Mouse (Mus musculus) intestine, embryonic 14.5 days (tissue): ENCODE measurements around the gene Smad6. TPM values are rescaled to one million over a fixed set of nuclear protein-coding genes. Genes with fewer than 3 reads are reported as not detected.

Experiments used
- ATAC-seq: fragments of 200-750 bp; cut with Nextera tagmentation; replicated peaks from 2 replicates; pipeline ENCODE4 v1.8.0; 2017; ENCODE audit warnings: low read depth, moderate number of reproducible peaks, moderate TSS enrichment, moderate library complexity; ENCODE audit not compliant: low FRiP score, low TSS enrichment
- DNase-seq: peaks from one replicate; pipeline ENCODE4 v3.0.0-alpha.2; 2018; ENCODE audit warnings: low spot score
- H3K27ac ChIP-seq: fragments of 300-500 bp; sonication (generic); 2 replicates; pipeline ENCODE4 v1.5.1; 2014; ENCODE audit warnings: low read depth, mild to moderate bottlenecking, control low read depth
- H3K27me3 ChIP-seq: fragments of 300-500 bp; sonication (generic); replicated peaks from 2 replicates; pipeline ENCODE4 v1.6.1; 2014; ENCODE audit warnings: low read length, control low read depth; ENCODE audit not compliant: control insufficient read depth, insufficient read depth
- H3K36me3 ChIP-seq: fragments of 300-500 bp; sonication (generic); 2 replicates; pipeline ENCODE4 v1.6.1; 2014; ENCODE audit warnings: low read length, control low read depth; ENCODE audit not compliant: control insufficient read depth, insufficient read depth
- H3K4me1 ChIP-seq: fragments of 300-500 bp; sonication (generic); replicated peaks from 2 replicates; pipeline ENCODE4 v1.6.1; 2014; ENCODE audit warnings: low read length, control low read depth, mixed read lengths; ENCODE audit not compliant: control insufficient read depth, insufficient read depth
- H3K4me2 ChIP-seq: fragments of 300-500 bp; sonication (generic); 2 replicates; pipeline ENCODE4 v1.6.1; 2014; ENCODE audit warnings: low read length
- H3K4me3 ChIP-seq: fragments of 300-500 bp; sonication (generic); 2 replicates; pipeline ENCODE4 v1.5.1; 2014; ENCODE audit warnings: low read depth, low read length, control low read depth, mixed read lengths
- H3K9ac ChIP-seq: fragments of 300-500 bp; sonication (generic); 2 replicates; pipeline ENCODE4 v1.6.1; 2014; ENCODE audit warnings: mild to moderate bottlenecking, low read length
- H3K9me3 ChIP-seq: fragments of 300-500 bp; sonication (generic); 2 replicates; pipeline ENCODE4 v1.6.1; 2016; ENCODE audit warnings: low read length, control low read depth; ENCODE audit not compliant: control insufficient read depth
- WGBS: fragments of 180-500 bp; shearing (Covaris S2); extraction: QIAGEN DNeasy Blood & Tissue Kit; methylation state at CpG from one replicate; pipeline ENCODE4 v1.1.7; 2014; 5-methylcytosine and 5-hydroxymethylcytosine counted together
- polyA plus RNA-seq: library from polyadenylated mRNA; unstranded; fragments of >200 nt; fragmentation: Nextera tagmentation; extraction: Ambion mirVana; gene quantifications from 2 replicates; pipeline ENCODE4 v1.2.1, GENCODE M21; 2014

Gene Smad6
- polyA plus RNA-seq, 1 experiment from 2014 or later, result 9.3 TPM

- WGBS, result 61% methylated on average over 6 of the region's 6 CpGs
- H3K36me3 ChIP-seq, result peaks cover 8% of the 10 kb centered on the region; the same call in 1 of the 2 replicates
- ATAC-seq (no peak), DNase-seq (no peak)
- H3K9me3 ChIP-seq, result no peaks in the 10 kb centered on the region
- H3K27me3 ChIP-seq, result no peaks in the 10 kb centered on the region
- H3K4me1 ChIP-seq, result peaks cover 52% of the 10 kb centered on the region
- H3K4me2 ChIP-seq, result no peak overlapping the region
- no peak overlapping the region for H3K4me3 ChIP-seq
- no peak overlapping the region for H3K9ac ChIP-seq
- H3K27ac ChIP-seq, result peak overlapping the region; percentile 57; the same call in 1 of the 2 replicates
These were observed 36.7 kb downstream of the Smad6 start for GRCm38 (mm10) chr9:63985125-63985524.

- DNase-seq (no peak), ATAC-seq (no peak)
- H3K36me3 ChIP-seq, result peaks cover 8% of the 10 kb centered on the region; the same call in 1 of the 2 replicates
- H3K4me3 ChIP-seq, result no peak overlapping the region
- peaks cover 60% of the 10 kb centered on the region for H3K4me1 ChIP-seq
- no peak overlapping the region for H3K4me2 ChIP-seq
- H3K9ac ChIP-seq, result no peak overlapping the region
- no peaks in the 10 kb centered on the region for H3K27me3 ChIP-seq
- 81% methylated on average over 12 of the region's 12 CpGs for WGBS
- no peak overlapping the region for H3K27ac ChIP-seq
- no peaks in the 10 kb centered on the region for H3K9me3 ChIP-seq
These were observed 38.8 kb downstream of the Smad6 start for GRCm38 (mm10) chr9:63982937-63983632.

GRCm38 (mm10) chr9:63981912-63982311 is 39.9 kb downstream of the Smad6 start:
- Histone ChIP-seq H3K27me3 (no peaks in the 10 kb centered on the region), H3K4me3 (no peak overlapping the region), H3K36me3 (peaks cover 3% of the 10 kb centered on the region; the same call in 1 of the 2 replicates), H3K4me1 (peaks cover 61% of the 10 kb centered on the region), H3K9ac (no peak overlapping the region), H3K4me2 (no peak overlapping the region), H3K9me3 (no peaks in the 10 kb centered on the region), H3K27ac (no peak overlapping the region)
- ATAC-seq (no peak), DNase-seq (no peak)
- 74% methylated on average over 4 of the region's 4 CpGs for WGBS

GRCm38 (mm10) chr9:63981371-63981770 is 40.5 kb downstream of the Smad6 start:
- no peak overlapping the region for H3K27ac ChIP-seq
- ATAC-seq, result no peak

GRCm38 (mm10) chr9:63980179-63981086 is 41.4 kb downstream of the Smad6 start:
- Histone ChIP-seq H3K4me1 (peaks cover 69% of the 10 kb centered on the region), H3K9ac (no peak overlapping the region), H3K4me3 (no peak overlapping the region), H3K27me3 (no peaks in the 10 kb centered on the region), H3K27ac (peak overlapping the region; percentile 47; the same call in 1 of the 2 replicates), H3K9me3 (no peaks in the 10 kb centered on the region), H3K4me2 (peak overlapping the region; percentile 36), H3K36me3 (peaks cover 3% of the 10 kb centered on the region; the same call in 1 of the 2 replicates)
- ATAC-seq, result peak; percentile 58
- DNase-seq, result no peak
- WGBS, result 10% methylated on average over 18 of the region's 18 CpGs

More at GRCm38 (mm10) chr9:63981371-63981770, 40.5 kb downstream of the Smad6 start:
- Histone ChIP-seq H3K4me3 (no peak overlapping the region), H3K4me2 (no peak overlapping the region), H3K4me1 (peaks cover 62% of the 10 kb centered on the region), H3K9ac (no peak overlapping the region), H3K9me3 (no peaks in the 10 kb centered on the region), H3K27me3 (no peaks in the 10 kb centered on the region), H3K36me3 (peaks cover 3% of the 10 kb centered on the region; the same call in 1 of the 2 replicates)
- WGBS, result 68% methylated on average over 4 of the region's 4 CpGs
- no peak for DNase-seq

GRCm38 (mm10) chr9:63979275-63979674 is 42.6 kb downstream of the Smad6 start:
- no peak overlapping the region for H3K4me3 ChIP-seq
- DNase-seq (no peak), ATAC-seq (no peak)
- 71% methylated on average over 2 of the region's 2 CpGs for WGBS
- H3K9ac ChIP-seq, result no peak overlapping the region
- H3K27ac ChIP-seq, result no peak overlapping the region
- no peaks in the 10 kb centered on the region for H3K9me3 ChIP-seq
- peaks cover 3% of the 10 kb centered on the region; the same call in 1 of the 2 replicates for H3K36me3 ChIP-seq
- H3K4me2 ChIP-seq, result no peak overlapping the region
- no peaks in the 10 kb centered on the region for H3K27me3 ChIP-seq
- peaks cover 66% of the 10 kb centered on the region for H3K4me1 ChIP-seq

GRCm38 (mm10) chr9:63978682-63979081 is 43.2 kb downstream of the Smad6 start:
- ATAC-seq, result no peak

GRCm38 (mm10) chr9:63975996-63976395 is 45.9 kb downstream of the Smad6 start:
- no peak overlapping the region for H3K9ac ChIP-seq
- H3K4me1 ChIP-seq, result peaks cover 64% of the 10 kb centered on the region
- ATAC-seq (no peak; the same call in 1 of the 2 replicates), DNase-seq (no peak)
- no peak overlapping the region; the same call in 1 of the 2 replicates for H3K27ac ChIP-seq
- H3K4me3 ChIP-seq, result no peak overlapping the region
- WGBS, result 42% methylated on average over 11 of the region's 11 CpGs
- no peaks in the 10 kb centered on the region for H3K27me3 ChIP-seq
- no peak overlapping the region for H3K4me2 ChIP-seq
- no peaks in the 10 kb centered on the region for H3K9me3 ChIP-seq
- no peaks in the 10 kb centered on the region for H3K36me3 ChIP-seq

More at GRCm38 (mm10) chr9:63978682-63979081, 43.2 kb downstream of the Smad6 start:
- no peaks in the 10 kb centered on the region for H3K27me3 ChIP-seq
- H3K27ac ChIP-seq, result no peak overlapping the region
- H3K4me1 ChIP-seq, result peaks cover 65% of the 10 kb centered on the region
- H3K4me3 ChIP-seq, result no peak overlapping the region
- no peak overlapping the region for H3K4me2 ChIP-seq
- no peaks in the 10 kb centered on the region for H3K9me3 ChIP-seq
- 62% methylated on average over 7 of the region's 7 CpGs for WGBS
- peaks cover 3% of the 10 kb centered on the region; the same call in 1 of the 2 replicates for H3K36me3 ChIP-seq
- no peak for DNase-seq
- H3K9ac ChIP-seq, result no peak overlapping the region
